Mouse (Mus musculus): ENCODE results near the gene Adcyap1r1.

DNA sequence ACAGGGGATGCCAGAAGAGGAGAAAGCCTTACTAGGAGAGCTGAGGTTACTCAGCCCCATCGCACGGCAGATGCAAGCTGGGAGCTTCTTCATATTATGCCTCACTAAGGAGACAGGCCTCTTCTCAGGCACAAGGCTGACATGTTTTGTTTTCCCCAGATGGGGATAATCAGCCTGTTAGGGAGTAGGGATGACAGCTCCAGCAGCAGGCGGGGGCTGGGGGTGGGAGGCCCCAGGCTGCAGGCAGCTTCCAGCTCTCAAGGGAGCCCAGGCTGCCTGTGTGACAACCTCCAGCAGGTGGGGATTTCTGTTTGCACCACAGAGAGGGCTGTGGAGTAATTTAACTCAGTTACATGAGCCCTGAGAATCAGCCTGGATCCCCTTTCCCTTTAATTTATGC lies 17.4 kb upstream of the Adcyap1r1 start:
- TF ChIP-seq CTCF (IDR thresholded peaks at IDR 0.05; ENCODE audit: low read depth) (no peak), EP300 (IDR thresholded peaks at IDR 0.05; ENCODE audit: low read depth) (no peak)

Measured in liver, postnatal 0 days (tissue).